Comparison of ENCODE assay signal across 16 mouse cellular contexts in the genomic region with DNA sequence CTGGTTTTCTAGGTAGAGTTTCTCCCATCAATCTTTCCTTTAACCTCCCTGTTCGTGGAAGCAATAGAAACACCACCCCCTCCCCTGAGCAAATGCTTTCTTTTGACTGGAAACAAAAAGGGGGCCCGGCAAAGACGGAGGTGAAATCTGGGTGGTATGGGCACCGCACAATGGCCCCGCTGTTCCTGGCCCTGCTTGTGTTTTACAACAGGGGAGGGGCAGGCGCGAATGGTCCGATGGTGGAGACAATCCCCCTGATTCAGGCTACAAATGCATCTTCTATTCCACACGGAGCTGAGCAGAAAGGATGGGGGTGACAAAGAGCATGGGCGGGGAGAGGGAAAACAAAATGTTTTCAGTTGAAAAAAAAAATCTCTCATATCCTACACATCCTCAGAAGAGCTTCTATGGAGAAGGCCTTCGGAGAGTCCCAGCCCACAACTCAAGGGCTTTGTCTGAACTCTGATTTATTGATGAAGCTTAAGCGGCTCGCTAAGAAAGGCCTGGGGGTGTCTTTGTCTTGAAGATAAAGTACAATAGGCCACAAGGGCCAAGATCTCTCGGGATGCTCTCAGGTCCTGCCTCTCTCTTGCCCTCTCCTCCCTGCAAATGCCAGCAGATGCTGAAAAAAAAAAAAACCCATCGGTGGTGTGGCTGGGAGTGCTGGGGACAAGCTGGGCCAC. TPM values are rescaled to one million over a fixed set of nuclear protein-coding genes. Genes with fewer than 3 reads are reported as not detected.
DNase-seq lines count a peak whose midpoint lies in the region; ATAC-seq and TF ChIP-seq lines count a peak whose summit lies in the region.
"Had no signal": no experiment of that assay in that cellular context is flagged by ENCODE, and none has a peak within 500 bp of the region (broad histone marks: within the 10 kb centered on the region; RNA-seq: fewer than 3 reads in every experiment).

No protein-coding gene starts in this region.

- H3K4me1 ChIP-seq in forebrain, embryonic 12.5 days: peaks cover 26% of the 10 kb centered on the region
- no peaks in the 10 kb centered on the region for H3K4me1 ChIP-seq in hindbrain, postnatal 0 days (ENCODE audit: insufficient read depth, low read length)
- H3K4me1 ChIP-seq in neural tube, embryonic 14.5 days (ENCODE audit: control insufficient read depth, insufficient read depth, low read length): no peaks in the 10 kb centered on the region
- H3K4me1 ChIP-seq: heart, embryonic 15.5 days; stomach, embryonic 15.5 days had no signal

- no peak overlapping the region for H3K4me3 ChIP-seq in forebrain, embryonic 12.5 days (replicated peaks)
- no peak overlapping the region for H3K4me3 ChIP-seq in hindbrain, postnatal 0 days (ENCODE audit: low read length)
- H3K4me3 ChIP-seq in neural tube, embryonic 14.5 days (ENCODE audit: low read depth, low read length): no peak overlapping the region
- H3K4me3 ChIP-seq: heart, embryonic 15.5 days; stomach, embryonic 15.5 days had no signal

- H3K27ac ChIP-seq in forebrain, embryonic 12.5 days: peak overlapping the region; percentile 50; the same call in 1 of the 2 replicates
- H3K27ac ChIP-seq in hindbrain, postnatal 0 days: peak overlapping the region; percentile 69; the same call in 1 of the 2 replicates
- peak overlapping the region; percentile 64 for H3K27ac ChIP-seq in neural tube, embryonic 14.5 days (ENCODE audit: low read depth, low read length)
- H3K27ac ChIP-seq: heart, embryonic 15.5 days; stomach, embryonic 15.5 days had no signal

- DNase-seq in left cerebral cortex, adult 11 months (ENCODE audit: low spot score): peak; percentile 16
- DNase-seq in left cerebral cortex, postnatal 14 days (ENCODE audit: low spot score in 2 of 2): no peak
- DNase-seq in hindbrain, postnatal 0 days (ENCODE audit: low spot score): peak; percentile 28
- DNase-seq in thymus, postnatal 14 days: no peak
- DNase-seq in testis, postnatal 14 days (ENCODE audit: low spot score): no peak
- DNase-seq: gastrocnemius, postnatal 10 days; kidney, adult 8-10 months; liver; right cerebral cortex, postnatal 14 days had no signal

- H3K36me3 ChIP-seq in forebrain, embryonic 12.5 days (replicated peaks): no peaks in the 10 kb centered on the region
- H3K36me3 ChIP-seq in hindbrain, postnatal 0 days (ENCODE audit: insufficient read depth, low read length): no peaks in the 10 kb centered on the region
- no peaks in the 10 kb centered on the region for H3K36me3 ChIP-seq in neural tube, embryonic 14.5 days (ENCODE audit: control insufficient read depth, insufficient read depth, low read length)
- H3K36me3 ChIP-seq: heart, embryonic 15.5 days; stomach, embryonic 15.5 days had no signal

- 5% methylated on average over 15 of the region's 15 CpGs for WGBS in forebrain, embryonic 12.5 days
- 15% methylated on average over 15 of the region's 15 CpGs for WGBS in hindbrain, postnatal 0 days
- 7% methylated on average over 15 of the region's 15 CpGs for WGBS in neural tube, embryonic 14.5 days

- TF ChIP-seq CTCF in hindbrain, postnatal 0 days (IDR thresholded peaks at IDR 0.05; ENCODE audit: low read depth): no peak

- intact Hi-C loops in left cerebral cortex, postnatal 14 days (cut with DNase I): no loop called here

- H3K9ac ChIP-seq in forebrain, embryonic 12.5 days: no peak overlapping the region
- no peak overlapping the region for H3K9ac ChIP-seq in hindbrain, postnatal 0 days (replicated peaks; ENCODE audit: low read length)
- H3K9ac ChIP-seq in neural tube, embryonic 14.5 days (replicated peaks; ENCODE audit: low read depth, low read length): no peak overlapping the region
- H3K9ac ChIP-seq: heart, embryonic 15.5 days; stomach, embryonic 15.5 days had no signal

- H3K9me3 ChIP-seq in forebrain, embryonic 12.5 days: peaks cover 8% of the 10 kb centered on the region; the same call in 1 of the 2 replicates
- H3K9me3 ChIP-seq in hindbrain, postnatal 0 days (ENCODE audit: low read length): no peaks in the 10 kb centered on the region; the same call in 1 of the 2 replicates
- no peaks in the 10 kb centered on the region for H3K9me3 ChIP-seq in neural tube, embryonic 14.5 days (ENCODE audit: control insufficient read depth, low read length)
- H3K9me3 ChIP-seq: heart, embryonic 15.5 days; stomach, embryonic 15.5 days had no signal

- peaks cover 76% of the 10 kb centered on the region for H3K27me3 ChIP-seq in forebrain, embryonic 12.5 days
- H3K27me3 ChIP-seq in hindbrain, postnatal 0 days (ENCODE audit: insufficient read depth, low read length): peaks cover 8% of the 10 kb centered on the region
- peaks cover 28% of the 10 kb centered on the region for H3K27me3 ChIP-seq in neural tube, embryonic 14.5 days (ENCODE audit: control insufficient read depth, insufficient read depth, low read length)
- H3K27me3 ChIP-seq: heart, embryonic 15.5 days; stomach, embryonic 15.5 days had no signal

- peak; percentile 77 for ATAC-seq in forebrain, embryonic 12.5 days (ENCODE audit: low FRiP score)
- ATAC-seq in hindbrain, postnatal 0 days: no peak
- ATAC-seq in neural tube, embryonic 14.5 days (ENCODE audit: low read depth): peak; percentile 73; the same call in 1 of the 2 replicates
- ATAC-seq in CD4-positive, CD25-positive, alpha-beta regulatory T cell, adult 4 months: no peak

- H3K4me2 ChIP-seq in forebrain, embryonic 12.5 days: peak overlapping the region; percentile 24
- H3K4me2 ChIP-seq in hindbrain, postnatal 0 days (ENCODE audit: low read depth, low read length): no peak overlapping the region
- H3K4me2 ChIP-seq in neural tube, embryonic 14.5 days (ENCODE audit: low read depth, low read length): no peak overlapping the region
- H3K4me2 ChIP-seq: heart, embryonic 15.5 days; stomach, embryonic 15.5 days had no signal

RNA-seq across cellular contexts. Expression of gene Olig2, which starts 32.4 kb away (rescaled TPM):
- total RNA-seq in left cerebral cortex, postnatal 14 days (2021): 10 to 100 TPM; 26.2 to 33.7 TPM
- polyA plus RNA-seq in forebrain, embryonic 12.5 days (2016; fragmentation: Nextera tagmentation; extraction: Ambion mirVana): 20.8 and 28.1 TPM in 2 replicates
- total RNA-seq in hindbrain, postnatal 0 days (2014; rRNA removed): 58.7 and 66.3 TPM in 2 replicates
- polyA plus RNA-seq in hindbrain, postnatal 0 days (2015; fragmentation: Nextera tagmentation; extraction: Ambion mirVana): 16.0 and 17.3 TPM in 2 replicates
- polyA plus RNA-seq in neural tube, embryonic 14.5 days (2014; fragmentation: Nextera tagmentation; extraction: Ambion mirVana): 6.5 and 8.3 TPM in 2 replicates
- polyA plus RNA-seq in CD4-positive, CD25-positive, alpha-beta regulatory T cell, adult 4 months (2017; shearing (Covaris generic)): not detected
- total RNA-seq: gastrocnemius, postnatal 10 days had no signal
- polyA plus RNA-seq: C2C12; heart, embryonic 15.5 days; lung, embryonic 16.5 days; stomach, embryonic 15.5 days had no signal

Comparison
In these comparisons a context has a peak if more than half of its experiments do, and no peak if none do; other contexts are left out.
1. DNase-seq: peak in left cerebral cortex, adult 11 months (single experiment) and hindbrain, postnatal 0 days (single experiment); none in left cerebral cortex, postnatal 14 days (0 of 2), thymus, postnatal 14 days (single experiment) and testis, postnatal 14 days (single experiment).
2. ATAC-seq: peak in forebrain, embryonic 12.5 days (single experiment) and neural tube, embryonic 14.5 days (single experiment); none in hindbrain, postnatal 0 days (single experiment) and CD4-positive, CD25-positive, alpha-beta regulatory T cell, adult 4 months (single experiment).
3. Peak in every context shown above with its lines, with median percentiles within 50 percentile points of each other: H3K27ac ChIP-seq.